Mouse (Mus musculus) MEL (cell line): ENCODE data around the gene Enpp7.

Source experiments
- CHD1 ChIP-seq: IDR thresholded peaks from 2 replicates; pipeline ENCODE4 v1.6.1; 2012; ENCODE audit warnings: low read depth, mild to moderate bottlenecking, inconsistent platforms, low read length, improper control_type of control experiment
- MAZ ChIP-seq: IDR thresholded peaks from 2 replicates; pipeline ENCODE4 v1.6.1; 2012; ENCODE audit warnings: low read depth, mild to moderate bottlenecking, inconsistent platforms, low read length, improper control_type of control experiment
- RCOR1 ChIP-seq: IDR thresholded peaks from 2 replicates; pipeline ENCODE4 v1.6.1; 2012; ENCODE audit warnings: low read depth, mild to moderate bottlenecking, inconsistent platforms, low read length, improper control_type of control experiment
- USF1 ChIP-seq: IDR thresholded peaks from 2 replicates; pipeline ENCODE4 v1.6.1; 2014; ENCODE audit warnings: low read depth, mild to moderate bottlenecking, inconsistent platforms, low read length, improper control_type of control experiment, moderate library complexity
- USF2 ChIP-seq, 2 experiments: IDR thresholded peaks; 2 replicates each; pipeline ENCODE4 v1.6.1; 2011 to 2012; ENCODE audit warnings: improper control_type of control experiment in 2 of 2, low read length in 2 of 2, borderline replicate concordance in 1 of 2, inconsistent platforms in 1 of 2, low read depth in 1 of 2, mild to moderate bottlenecking in 1 of 2; ENCODE audit not compliant: insufficient read depth in 1 of 2

DNA sequence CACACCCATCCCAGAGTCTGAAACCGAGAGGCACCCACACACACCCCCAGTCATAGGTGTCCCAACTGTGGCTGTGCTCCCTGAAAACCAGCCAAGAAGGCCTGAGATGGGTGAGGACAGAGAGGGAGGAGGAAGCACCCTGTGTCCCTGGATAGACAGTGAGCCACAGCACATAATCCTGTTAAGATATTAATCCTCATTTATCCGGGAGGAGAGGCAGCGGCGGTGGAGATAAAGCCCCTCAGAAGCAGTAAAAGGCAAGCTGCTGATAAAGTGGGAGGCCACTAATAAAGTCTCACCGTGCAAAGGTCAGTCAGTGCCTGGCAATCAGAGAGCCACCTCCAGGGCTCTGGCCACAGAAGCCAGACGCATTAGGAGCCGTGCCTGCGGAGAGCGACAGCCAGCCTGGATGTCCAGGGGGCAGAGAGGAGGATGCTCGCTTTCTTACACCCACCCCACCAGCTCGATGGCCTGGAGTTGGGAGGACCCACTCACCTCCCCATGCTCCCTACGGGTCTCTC, 5.3 kb upstream of the Enpp7 start:
- no peak for TF ChIP-seq RCOR1
- TF ChIP-seq CHD1: no peak
- TF ChIP-seq MAZ: no peak
- no peak for TF ChIP-seq USF1
- no peak for TF ChIP-seq USF2 (IDR thresholded peaks at IDR 0.05; ENCODE audit: borderline replicate concordance in 1 of 2, insufficient read depth in 1 of 2, low read depth in 1 of 2, low read length in 2 of 2)
